Mouse (Mus musculus) skeletal muscle tissue, adult 2 months (tissue): ENCODE data around the gene Fam189a1.

Experiments used
- DNase-seq: peaks from one replicate; pipeline ENCODE4 v3.0.0-alpha.2; 2012; ENCODE audit warnings: low read depth, low spot score

The Fam189a1 gene

GRCm38 (mm10) chr7:64881387-64881786 is 275.0 kb downstream of the Fam189a1 start:
- no peak for DNase-seq

- DNase-seq, result no peak
Measured at GRCm38 (mm10) chr7:64880415-64880814, 276.0 kb downstream of the Fam189a1 start.

- DNase-seq, result no peak
Measured at GRCm38 (mm10) chr7:64874941-64875340, 281.4 kb downstream of the Fam189a1 start.

GRCm38 (mm10) chr7:64873266-64873665 is 283.1 kb downstream of the Fam189a1 start:
- no peak for DNase-seq

- peak; percentile 94 for DNase-seq
Measured at GRCm38 (mm10) chr7:64872743-64873241, 283.6 kb downstream of the Fam189a1 start, which contains the start of gene Nsmce3. Gene Nsmce3 (minus strand): TSS chr7:64872997.

- DNase-seq, result no peak
Measured at GRCm38 (mm10) chr7:64871987-64872742, 284.2 kb downstream of the Fam189a1 start.

- DNase-seq, result no peak
Measured at GRCm38 (mm10) chr7:64869549-64870065, 286.8 kb downstream of the Fam189a1 start.

GRCm38 (mm10) chr7:64863538-64863937 is 292.8 kb downstream of the Fam189a1 start:
- no peak for DNase-seq

- DNase-seq, result no peak
Measured at GRCm38 (mm10) chr7:64862978-64863377, 293.4 kb downstream of the Fam189a1 start.

GRCm38 (mm10) chr7:64856526-64857082 is 299.8 kb downstream of the Fam189a1 start:
- no peak for DNase-seq

- DNase-seq, result no peak
Measured at GRCm38 (mm10) chr7:64855976-64856375, 300.4 kb downstream of the Fam189a1 start.

GRCm38 (mm10) chr7:64855389-64855927 is 300.9 kb downstream of the Fam189a1 start:
- no peak for DNase-seq

GRCm38 (mm10) chr7:64850791-64851190 is 305.6 kb downstream of the Fam189a1 start:
- DNase-seq, result no peak

- DNase-seq, result no peak
Measured at GRCm38 (mm10) chr7:64847366-64847899, 308.9 kb downstream of the Fam189a1 start.

- DNase-seq, result peak; percentile 38
Measured at GRCm38 (mm10) chr7:64846061-64846460, 310.3 kb downstream of the Fam189a1 start.

- no peak for DNase-seq
Measured at GRCm38 (mm10) chr7:64840946-64841659, 315.3 kb downstream of the Fam189a1 start.

GRCm38 (mm10) chr7:64840576-64840895 is 315.8 kb downstream of the Fam189a1 start:
- no peak for DNase-seq

GRCm38 (mm10) chr7:64839801-64840575 is 316.4 kb downstream of the Fam189a1 start:
- DNase-seq, result peak; percentile 41

GRCm38 (mm10) chr7:64839281-64839680 is 317.1 kb downstream of the Fam189a1 start:
- DNase-seq, result no peak

- no peak for DNase-seq
Measured at GRCm38 (mm10) chr7:64830214-64830995, 326.0 kb downstream of the Fam189a1 start.
